23 mouse cellular contexts compared by ENCODE assay signal in the genomic region with DNA sequence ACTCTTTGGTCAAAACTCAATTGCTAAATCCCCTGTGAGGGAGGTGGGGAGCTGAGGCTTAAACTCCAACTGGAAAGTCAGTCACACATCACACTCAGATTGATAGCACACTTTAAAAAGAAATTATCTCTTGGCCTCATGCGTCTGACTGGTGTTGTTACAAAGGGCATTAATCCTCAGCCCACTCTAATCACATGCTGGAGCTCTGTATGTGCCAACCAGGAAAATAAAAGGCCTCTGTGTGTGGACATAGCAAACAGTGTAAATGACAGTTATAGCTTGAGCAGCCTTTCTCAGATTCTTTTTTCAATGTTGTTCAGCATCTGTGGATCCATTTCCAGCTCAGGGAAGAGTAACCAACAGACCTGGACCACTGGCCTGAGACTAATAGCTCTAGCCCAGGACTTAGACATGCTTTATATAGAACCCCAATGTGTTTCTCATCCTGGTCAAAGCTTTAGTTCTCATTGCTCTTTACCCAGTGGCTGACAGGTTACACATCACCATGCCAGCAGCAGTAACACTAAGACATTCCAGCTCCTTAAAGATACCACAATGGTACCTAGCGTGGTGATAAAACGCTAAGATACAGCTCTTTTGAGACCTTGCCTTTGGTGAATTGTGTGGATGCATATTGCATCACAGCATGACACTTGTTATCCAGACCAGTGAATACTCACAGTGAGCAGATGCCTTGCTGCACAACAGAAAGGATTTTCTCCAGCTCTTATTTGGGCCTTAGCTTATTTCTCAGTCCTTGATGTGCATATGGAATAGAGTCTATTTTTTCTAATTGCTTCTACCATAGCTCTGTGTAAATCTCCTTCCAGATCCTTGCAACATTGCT.
DNase-seq lines count a peak whose midpoint lies in the region; ATAC-seq lines count a peak whose summit lies in the region.
"Had no signal": no experiment of that assay in that cellular context is flagged by ENCODE, and none has a peak within 500 bp of the region (broad histone marks: within the 10 kb centered on the region; RNA-seq: fewer than 3 reads in every experiment).

No protein-coding gene starts in this region.

- H3K4me2 ChIP-seq in hindbrain, embryonic 16.5 days (ENCODE audit: low read length): no peak overlapping the region
- H3K4me2 ChIP-seq in hindbrain, embryonic 13.5 days: no peak overlapping the region
- H3K4me2 ChIP-seq in kidney, embryonic 15.5 days: no peak overlapping the region
- H3K4me2 ChIP-seq: embryonic facial prominence, embryonic 12.5 days; heart, embryonic 13.5 days; hindbrain, embryonic 14.5 days; limb, embryonic 15.5 days; lung, embryonic 14.5 days had no signal

- peak overlapping the region; percentile 18; the same call in 1 of the 2 replicates for H3K27ac ChIP-seq in hindbrain, embryonic 16.5 days (ENCODE audit: low read depth, low read length)
- H3K27ac ChIP-seq in hindbrain, embryonic 13.5 days: no peak overlapping the region
- no peak overlapping the region for H3K27ac ChIP-seq in kidney, embryonic 15.5 days
- H3K27ac ChIP-seq: embryonic facial prominence, embryonic 12.5 days; heart, adult 2 months; heart, embryonic 13.5 days; hindbrain, embryonic 14.5 days; limb, embryonic 15.5 days; liver, embryonic 14.5 days; stomach, postnatal 0 days had no signal

- DNase-seq in brain, adult 2 months (ENCODE audit: low read depth, low spot score): peak; percentile 83
- DNase-seq in cerebellum, adult 18-20 months: peak; percentile 37 to 49
- peak; percentile 25 to 63 for DNase-seq in cerebellum, postnatal 14 days
- DNase-seq in Muller cell, postnatal 12 days (ENCODE audit: inconsistent ontology term): no peak
- DNase-seq: adrenal gland, postnatal 36 days; gastrocnemius, postnatal 36 days; heart, adult 2 months; heart, postnatal 14 days; kidney, postnatal 4 days; lung, embryonic 14.5 days; thymus, adult 2 months; thymus, postnatal 4 days had no signal

- H3K4me1 ChIP-seq in hindbrain, embryonic 16.5 days (ENCODE audit: control insufficient read depth, insufficient read depth, low read depth, low read length): no peaks in the 10 kb centered on the region
- H3K4me1 ChIP-seq in hindbrain, embryonic 13.5 days (replicated peaks): 0 out of 2 replicates have a peak, but pooled peaks cover 3% of the 10 kb centered on the region
- H3K4me1 ChIP-seq in kidney, embryonic 15.5 days: no peaks in the 10 kb centered on the region
- H3K4me1 ChIP-seq: embryonic facial prominence, embryonic 12.5 days; heart, embryonic 13.5 days; limb, embryonic 15.5 days had no signal

- H3K4me3 ChIP-seq in hindbrain, embryonic 16.5 days (ENCODE audit: low read length): no peak overlapping the region
- H3K4me3 ChIP-seq in hindbrain, embryonic 13.5 days: no peak overlapping the region
- no peak overlapping the region for H3K4me3 ChIP-seq in kidney, embryonic 15.5 days (replicated peaks)
- H3K4me3 ChIP-seq: embryonic facial prominence, embryonic 12.5 days; heart, adult 2 months; heart, embryonic 13.5 days; limb, embryonic 15.5 days had no signal

- H3K9ac ChIP-seq in hindbrain, embryonic 16.5 days (ENCODE audit: low read depth, low read length): no peak overlapping the region
- no peak overlapping the region for H3K9ac ChIP-seq in hindbrain, embryonic 13.5 days
- H3K9ac ChIP-seq in kidney, embryonic 15.5 days: no peak overlapping the region
- H3K9ac ChIP-seq: embryonic facial prominence, embryonic 12.5 days; heart, embryonic 13.5 days; hindbrain, embryonic 14.5 days; limb, embryonic 15.5 days; liver, embryonic 14.5 days; lung, embryonic 14.5 days had no signal

- ATAC-seq in hindbrain, embryonic 16.5 days: peak; percentile 78
- no peak for ATAC-seq in hindbrain, embryonic 13.5 days (ENCODE audit: low FRiP score)
- ATAC-seq in kidney, embryonic 15.5 days (replicated peaks; ENCODE audit: low FRiP score): no peak
- ATAC-seq: intestine, embryonic 16.5 days; Patski had no signal

- H3K36me3 ChIP-seq in hindbrain, embryonic 16.5 days (ENCODE audit: control insufficient read depth, insufficient read depth, low read length): no peaks in the 10 kb centered on the region
- no peaks in the 10 kb centered on the region for H3K36me3 ChIP-seq in hindbrain, embryonic 13.5 days
- no peaks in the 10 kb centered on the region for H3K36me3 ChIP-seq in kidney, embryonic 15.5 days
- H3K36me3 ChIP-seq: embryonic facial prominence, embryonic 12.5 days; heart, embryonic 13.5 days; limb, embryonic 15.5 days had no signal

- H3K27me3 ChIP-seq in hindbrain, embryonic 16.5 days (replicated peaks; ENCODE audit: control insufficient read depth, insufficient read depth, low read length): no peaks in the 10 kb centered on the region
- no peaks in the 10 kb centered on the region for H3K27me3 ChIP-seq in hindbrain, embryonic 13.5 days
- no peaks in the 10 kb centered on the region for H3K27me3 ChIP-seq in kidney, embryonic 15.5 days
- H3K27me3 ChIP-seq: embryonic facial prominence, embryonic 12.5 days; heart, embryonic 13.5 days; limb, embryonic 15.5 days had no signal

- 47% methylated on average over 3 of the region's 3 CpGs for WGBS in hindbrain, embryonic 16.5 days
- 48% methylated on average over 3 of the region's 3 CpGs for WGBS in hindbrain, embryonic 13.5 days
- WGBS in kidney, embryonic 15.5 days: 74% methylated on average over 3 of the region's 3 CpGs

- H3K9me3 ChIP-seq in hindbrain, embryonic 16.5 days (ENCODE audit: control insufficient read depth, low read length): no peaks in the 10 kb centered on the region
- no peaks in the 10 kb centered on the region for H3K9me3 ChIP-seq in hindbrain, embryonic 13.5 days
- H3K9me3 ChIP-seq in kidney, embryonic 15.5 days (replicated peaks): no peaks in the 10 kb centered on the region
- H3K9me3 ChIP-seq: embryonic facial prominence, embryonic 12.5 days; heart, embryonic 13.5 days; limb, embryonic 15.5 days had no signal
